In genomic region chr8:110177359-110178155, GRCm38 (mm10) we compare ENCODE assay signal across 8 mouse cellular contexts. TPM values are rescaled to one million over a fixed set of nuclear protein-coding genes. Genes with fewer than 3 reads are reported as not detected.
DNase-seq lines count a peak whose midpoint lies in the region; ATAC-seq lines count a peak whose summit lies in the region.
"Had no signal": no experiment of that assay in that cellular context is flagged by ENCODE, and none has a peak within 500 bp of the region (broad histone marks: within the 10 kb centered on the region; RNA-seq: fewer than 3 reads in every experiment).

No protein-coding gene starts in this region.

- H3K27me3 ChIP-seq in lung, embryonic 16.5 days (ENCODE audit: control insufficient read depth, insufficient read depth, low read depth, low read length), result no peaks in the 10 kb centered on the region; the same call in 1 of the 2 replicates
- peaks cover 21% of the 10 kb centered on the region; the same call in 1 of the 2 replicates for H3K27me3 ChIP-seq in heart, embryonic 15.5 days

- peak overlapping the region; percentile 13; the same call in 1 of the 2 replicates for H3K4me3 ChIP-seq in lung, embryonic 16.5 days (ENCODE audit: low read length)
- H3K4me3 ChIP-seq in heart, embryonic 15.5 days, result peak overlapping the region; percentile 4; the same call in 1 of the 2 replicates

- 14% methylated on average over 22 of the region's 22 CpGs for WGBS in lung, embryonic 16.5 days
- 15% methylated on average over 22 of the region's 22 CpGs for WGBS in heart, embryonic 15.5 days

- peak overlapping the region; percentile 14; the same call in 1 of the 2 replicates for H3K9ac ChIP-seq in lung, embryonic 16.5 days (ENCODE audit: low read length)
- no peak overlapping the region for H3K9ac ChIP-seq in heart, embryonic 15.5 days

- peak overlapping the region; percentile 35 for H3K4me2 ChIP-seq in lung, embryonic 16.5 days (ENCODE audit: low read depth, low read length)
- H3K4me2 ChIP-seq in heart, embryonic 15.5 days, result peak overlapping the region; percentile 46

- ATAC-seq in lung, embryonic 16.5 days (ENCODE audit: low read depth), result peak; percentile 92
- ATAC-seq in heart, embryonic 15.5 days (replicated peaks; ENCODE audit: insufficient number of reproducible peaks, insufficient read depth, low FRiP score, low read depth), result 0 out of 2 replicates have a peak, but pooled peaks have one; percentile 47
- no peak for ATAC-seq in activated CD4-positive, CD25-positive, alpha-beta regulatory T cell, adult 4 months

- H3K9me3 ChIP-seq in lung, embryonic 16.5 days (ENCODE audit: control insufficient read depth, low read length), result no peaks in the 10 kb centered on the region
- no peaks in the 10 kb centered on the region for H3K9me3 ChIP-seq in heart, embryonic 15.5 days (replicated peaks)

- no peaks in the 10 kb centered on the region for H3K36me3 ChIP-seq in lung, embryonic 16.5 days (ENCODE audit: control insufficient read depth, insufficient read depth, low read length)
- no peaks in the 10 kb centered on the region for H3K36me3 ChIP-seq in heart, embryonic 15.5 days

- H3K27ac ChIP-seq in lung, embryonic 16.5 days (ENCODE audit: low read length), result peak overlapping the region; percentile 67
- no peak overlapping the region for H3K27ac ChIP-seq in heart, embryonic 15.5 days
- H3K27ac ChIP-seq: kidney, postnatal 0 days had no signal

- 0 out of 2 replicates have a peak, but pooled peaks cover 3% of the 10 kb centered on the region for H3K4me1 ChIP-seq in lung, embryonic 16.5 days (replicated peaks; ENCODE audit: control insufficient read depth, insufficient read depth, low read length)
- peaks cover 6% of the 10 kb centered on the region for H3K4me1 ChIP-seq in heart, embryonic 15.5 days (replicated peaks)

- no peak for DNase-seq in lung, postnatal 25 days (ENCODE audit: low spot score)
- peak; percentile 90 to 92 for DNase-seq in cerebellum, postnatal 36 days
- peak; percentile 32 to 74 for DNase-seq in lung, postnatal 4 days
- no peak for DNase-seq in ovary, adult 18-20 months (ENCODE audit: low spot score)

RNA-seq across cellular contexts. Expression of gene Calb2, which starts 9.5 kb away (rescaled TPM):
- 12.8 and 15.4 TPM in 2 replicates for polyA plus RNA-seq in lung, embryonic 16.5 days (2015; fragmentation: Nextera tagmentation; extraction: Ambion mirVana)
- polyA plus RNA-seq in heart, embryonic 15.5 days (2015; fragmentation: Nextera tagmentation; extraction: Ambion mirVana), result 0.48 and 1.4 TPM in 2 replicates
- not detected for polyA plus RNA-seq in activated CD4-positive, CD25-positive, alpha-beta regulatory T cell, adult 4 months (2017; shearing (Covaris generic))
- polyA plus RNA-seq: kidney, postnatal 0 days had no signal

RNA-seq across cellular contexts. Expression of gene Cmtr2, which starts 37.9 kb away (rescaled TPM):
- 7.1 and 8.5 TPM in 2 replicates for polyA plus RNA-seq in lung, embryonic 16.5 days (2015; fragmentation: Nextera tagmentation; extraction: Ambion mirVana)
- polyA plus RNA-seq in heart, embryonic 15.5 days (2015; fragmentation: Nextera tagmentation; extraction: Ambion mirVana), result 4.8 and 5.3 TPM in 2 replicates
- 1 to 10 TPM; 6.3 to 6.9 TPM for polyA plus RNA-seq in activated CD4-positive, CD25-positive, alpha-beta regulatory T cell, adult 4 months (2017; shearing (Covaris generic))

Comparison
In these comparisons a context has a peak if more than half of its experiments do, and no peak if none do; other contexts are left out.
1. DNase-seq: peak in cerebellum, postnatal 36 days (2 of 2) and lung, postnatal 4 days (2 of 2); none in lung, postnatal 25 days (single experiment) and ovary, adult 18-20 months (single experiment).